Mouse (Mus musculus): ENCODE results near the gene Cfap58. TPM values are rescaled to one million over a fixed set of nuclear protein-coding genes. Genes with fewer than 3 reads are reported as not detected.

Cfap58 gene
- polyA plus RNA-seq, 1 experiment from 2014 or later: 0.12 TPM

DNA sequence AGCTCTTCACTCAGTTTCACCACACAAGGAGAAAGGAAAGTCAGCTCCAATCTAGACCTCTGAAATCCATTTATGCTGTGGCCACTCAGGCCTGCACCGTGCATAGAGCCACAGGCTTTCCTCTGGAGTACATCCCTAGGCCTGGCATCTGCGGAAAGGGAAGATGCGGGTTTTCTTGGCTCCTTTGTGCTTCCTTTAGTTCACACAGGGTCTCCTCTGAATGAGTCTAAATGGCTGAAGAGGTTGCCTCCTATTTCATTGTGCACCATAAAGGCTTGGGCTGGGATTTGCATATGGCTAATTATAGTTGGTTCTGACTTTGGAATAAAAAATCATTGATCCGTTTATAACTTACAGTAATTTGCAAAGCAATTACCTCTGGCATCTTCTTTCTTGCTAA, 144.0 kb downstream of the Cfap58 start:
- H3K4me2 ChIP-seq (ENCODE audit: low read length): no peak overlapping the region
- no peaks in the 10 kb centered on the region for H3K36me3 ChIP-seq (ENCODE audit: control insufficient read depth, insufficient read depth, low read length)
- H3K9ac ChIP-seq (ENCODE audit: low read length): no peak overlapping the region
- H3K4me3 ChIP-seq (ENCODE audit: control insufficient read depth in 1 of 2, insufficient read depth in 1 of 2, low read depth in 1 of 2, low read length in 2 of 2): no peak overlapping the region
- H3K27ac ChIP-seq (replicated peaks in 1 of 2; ENCODE audit: control insufficient read depth in 1 of 2, insufficient read depth in 1 of 2, low read depth in 2 of 2, low read length in 2 of 2): no peak overlapping the region
- H3K4me1 ChIP-seq (ENCODE audit: control insufficient read depth in 2 of 2, insufficient read depth in 2 of 2, low read length in 2 of 2): no peaks in the 10 kb centered on the region
- no peaks in the 10 kb centered on the region for H3K27me3 ChIP-seq (ENCODE audit: control insufficient read depth, insufficient read depth, low read length)
- no peak for ATAC-seq (ENCODE audit: insufficient number of reproducible peaks, insufficient read depth, low FRiP score, low read depth)
- H3K9me3 ChIP-seq (ENCODE audit: control insufficient read depth, low read length): no peaks in the 10 kb centered on the region
- WGBS: 89% methylated on average over 4 of the region's 4 CpGs

Small RNAs within 50 kb of the gene (microRNA-seq; reads per million reads assigned to microRNA genes)
- gene Gm22240: not detected

Other genes starting within 250 kb of the Cfap58 start
- gene Col17a1, start 245.6 kb upstream of the Cfap58 start, polyA plus RNA-seq (2014; fragmentation: Nextera tagmentation; extraction: Ambion mirVana): 0.46 and 0.75 TPM in 2 replicates
- 213 and 217 TPM in 2 replicates for gene Sfr1, start 206.0 kb upstream of the Cfap58 start, polyA plus RNA-seq (2014; fragmentation: Nextera tagmentation; extraction: Ambion mirVana)
- 88.0 and 92.7 TPM in 2 replicates for gene Gsto1, start 82.7 kb upstream of the Cfap58 start, polyA plus RNA-seq (2014; fragmentation: Nextera tagmentation; extraction: Ambion mirVana)
- gene Gsto2, start 72.1 kb upstream of the Cfap58 start, polyA plus RNA-seq (2014; fragmentation: Nextera tagmentation; extraction: Ambion mirVana): 1.5 and 2.3 TPM in 2 replicates
- 0.16 TPM in 2 replicates for gene Cfap43, start 18.4 kb upstream of the Cfap58 start, polyA plus RNA-seq (2014; fragmentation: Nextera tagmentation; extraction: Ambion mirVana)
- gene Itprip, start 18.4 kb upstream of the Cfap58 start, polyA plus RNA-seq (2014; fragmentation: Nextera tagmentation; extraction: Ambion mirVana): 15.8 and 16.4 TPM in 2 replicates